Mouse (Mus musculus) intestine, postnatal 0 days (tissue): ENCODE measurements at regions not wholly inside any gene's neighbourhood (a gene's known extent, or its start where the extent isn't known, plus 50 kb on each side); places are given as distances from the start of the nearest gene placed in this dataset.

ENCODE experiments used
- ATAC-seq: fragments of 200-750 bp; cut with Nextera tagmentation; 2 replicates; pipeline ENCODE4 v1.8.0; 2017; ENCODE audit warnings: mild to moderate bottlenecking, moderate TSS enrichment, moderate library complexity
- H3K27ac ChIP-seq: fragments of 300-500 bp; sonication (generic); 2 replicates; pipeline ENCODE4 v1.5.1; 2014; ENCODE audit warnings: mild to moderate bottlenecking, low read depth, low read length, moderate library complexity
- H3K27me3 ChIP-seq: fragments of 300-500 bp; sonication (generic); replicated peaks from 2 replicates; pipeline ENCODE4 v1.6.1; 2014; ENCODE audit warnings: low read length, mixed read lengths; ENCODE audit not compliant: control insufficient read depth, insufficient read depth
- H3K36me3 ChIP-seq: fragments of 300-500 bp; sonication (generic); 2 replicates; pipeline ENCODE4 v1.6.1; 2014; ENCODE audit warnings: mild to moderate bottlenecking, moderate library complexity; ENCODE audit not compliant: control insufficient read depth, insufficient read depth
- H3K4me1 ChIP-seq: fragments of 300-500 bp; sonication (generic); replicated peaks from 2 replicates; pipeline ENCODE4 v1.6.1; 2014; ENCODE audit warnings: antibody characterized with exemption, low read length, mixed read lengths; ENCODE audit not compliant: control insufficient read depth, insufficient read depth
- H3K4me2 ChIP-seq: fragments of 300-500 bp; sonication (generic); replicated peaks from 2 replicates; pipeline ENCODE4 v1.6.1; 2014; ENCODE audit warnings: low read depth, mild to moderate bottlenecking, moderate library complexity
- H3K4me3 ChIP-seq: fragments of 300-500 bp; sonication (generic); 2 replicates; pipeline ENCODE4 v1.5.1; 2014; ENCODE audit warnings: low read depth, low read length
- H3K9ac ChIP-seq: fragments of 300-500 bp; sonication (generic); 2 replicates; pipeline ENCODE4 v1.6.1; 2014; ENCODE audit warnings: mild to moderate bottlenecking, low read depth, low read length
- H3K9me3 ChIP-seq: fragments of 300-500 bp; sonication (generic); 2 replicates; pipeline ENCODE4 v1.6.1; 2016; ENCODE audit warnings: mixed run types; ENCODE audit not compliant: control insufficient read depth
- CTCF ChIP-seq: sonication (generic); IDR thresholded peaks from 2 replicates; pipeline ENCODE4 v1.5.1; 2016; ENCODE audit warnings: low read depth, mild to moderate bottlenecking, control low read depth, antibody characterized with exemption, moderate library complexity
- WGBS: fragments of 180-500 bp; shearing (Covaris S2); extraction: QIAGEN DNeasy Blood & Tissue Kit; methylation state at CpG from one replicate; pipeline ENCODE4 v1.1.7; 2014; 5-methylcytosine and 5-hydroxymethylcytosine counted together

DNA sequence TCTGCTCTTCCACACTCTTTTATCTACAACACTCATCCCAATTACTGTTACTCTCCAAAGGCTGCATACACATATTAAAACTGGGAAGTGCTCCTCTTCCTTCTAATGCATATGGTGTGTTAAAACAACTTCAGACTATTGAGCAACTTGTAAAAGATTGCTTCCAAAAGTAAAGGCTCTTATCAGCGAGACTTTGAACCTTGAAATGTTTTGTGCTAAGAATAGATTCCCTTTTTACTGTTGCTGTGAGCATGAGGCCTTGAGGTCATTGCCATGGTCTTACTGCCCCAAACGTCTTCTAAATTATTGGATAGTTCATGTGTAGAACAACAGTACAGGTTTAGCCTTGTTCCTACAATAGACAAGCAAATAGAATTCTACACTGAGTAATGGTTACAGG is 281.6 kb upstream of the Lcorl start:
- WGBS = 28% methylated on average over 2 of the region's 2 CpGs
- no peak overlapping the region for H3K4me3 ChIP-seq
- no peak for TF ChIP-seq CTCF
- H3K27me3 ChIP-seq = no peaks in the 10 kb centered on the region
- H3K4me2 ChIP-seq = 0 out of 2 replicates have a peak overlapping the region, but pooled peaks have one; percentile 6
- no peak overlapping the region for H3K9ac ChIP-seq
- no peaks in the 10 kb centered on the region for H3K36me3 ChIP-seq
- ATAC-seq = peak; percentile 81
- no peaks in the 10 kb centered on the region for H3K9me3 ChIP-seq
- H3K27ac ChIP-seq = no peak overlapping the region
- peaks cover 6% of the 10 kb centered on the region; the same call in 1 of the 2 replicates for H3K4me1 ChIP-seq

DNA sequence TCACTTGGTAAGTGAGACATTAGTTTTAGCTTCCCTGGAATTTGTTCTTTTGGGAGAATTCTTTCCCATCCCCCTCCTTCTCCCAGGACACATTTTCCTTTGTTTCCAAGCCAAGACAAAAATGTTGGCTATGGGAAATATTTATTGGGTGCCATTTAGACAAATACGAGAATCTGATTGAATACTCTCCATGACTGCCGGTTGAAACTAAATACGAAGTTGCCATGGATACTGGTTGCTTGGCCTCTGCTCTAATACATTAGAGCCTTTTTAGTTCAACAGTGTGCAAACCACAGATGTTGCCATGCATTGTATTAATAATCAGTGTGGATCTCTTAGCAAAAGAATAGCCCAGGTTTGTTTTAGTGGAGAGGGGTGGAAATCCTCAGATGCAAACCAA is 280.3 kb upstream of the Lcorl start:
- Histone ChIP-seq H3K36me3 (no peaks in the 10 kb centered on the region), H3K4me3 (no peak overlapping the region), H3K4me2 (no peak overlapping the region), H3K27me3 (no peaks in the 10 kb centered on the region), H3K27ac (no peak overlapping the region), H3K9me3 (no peaks in the 10 kb centered on the region), H3K4me1 (peaks cover 6% of the 10 kb centered on the region; the same call in 1 of the 2 replicates), H3K9ac (no peak overlapping the region)
- WGBS = 76% methylated on average over 3 of the region's 3 CpGs
- no peak for TF ChIP-seq CTCF
- no peak for ATAC-seq

DNA sequence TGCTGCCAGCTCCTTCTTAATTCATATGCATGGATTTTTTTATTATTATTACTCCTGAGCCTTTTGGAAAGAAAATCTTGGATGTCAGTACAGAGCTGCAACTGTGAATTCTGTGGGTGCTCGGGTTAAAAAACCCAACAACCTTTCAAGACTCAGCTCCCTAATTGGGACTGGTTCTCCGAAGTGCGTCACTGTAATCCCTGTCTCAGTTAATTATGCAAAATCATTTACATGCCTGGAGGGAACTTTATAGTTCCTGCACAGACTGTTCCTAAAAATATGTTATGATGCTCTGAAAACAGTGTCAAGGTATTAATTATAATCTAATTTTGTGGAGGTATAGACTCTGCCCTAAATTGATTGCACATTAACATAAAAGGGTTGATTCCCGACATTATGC is 250.6 kb upstream of the Lcorl start:
- no peaks in the 10 kb centered on the region for H3K27me3 ChIP-seq
- no peak for TF ChIP-seq CTCF
- no peak overlapping the region for H3K9ac ChIP-seq
- no peak for ATAC-seq
- no peaks in the 10 kb centered on the region for H3K4me1 ChIP-seq
- H3K36me3 ChIP-seq = no peaks in the 10 kb centered on the region
- H3K9me3 ChIP-seq = no peaks in the 10 kb centered on the region
- no peak overlapping the region for H3K4me2 ChIP-seq
- H3K27ac ChIP-seq = no peak overlapping the region
- no peak overlapping the region for H3K4me3 ChIP-seq
- WGBS = 86% methylated on average over 4 of the region's 4 CpGs

DNA sequence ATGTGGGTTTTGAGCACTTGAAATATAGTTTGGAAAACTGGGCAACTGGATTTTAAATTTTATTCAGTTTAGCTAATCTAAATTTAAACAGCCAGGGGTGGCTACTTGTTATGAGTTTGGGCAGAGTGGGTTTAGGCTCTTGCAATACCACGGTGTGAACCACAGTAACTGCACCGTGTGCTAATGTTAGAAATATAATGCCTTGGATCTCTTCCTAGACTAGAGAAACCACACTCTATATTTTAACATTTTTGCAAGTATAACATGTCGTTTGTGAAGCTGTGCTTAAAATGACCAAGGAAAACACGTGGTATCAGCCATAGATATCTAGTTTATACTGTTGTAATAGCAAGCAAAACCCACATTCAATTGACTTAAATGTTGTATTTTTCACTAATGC is 245.9 kb upstream of the Lcorl start:
- 75% methylated on average over 4 of the region's 4 CpGs for WGBS
- no peaks in the 10 kb centered on the region for H3K9me3 ChIP-seq
- H3K4me2 ChIP-seq = no peak overlapping the region
- no peak overlapping the region for H3K27ac ChIP-seq
- no peak for ATAC-seq
- TF ChIP-seq CTCF = no peak
- H3K9ac ChIP-seq = no peak overlapping the region
- no peaks in the 10 kb centered on the region for H3K36me3 ChIP-seq
- H3K4me3 ChIP-seq = no peak overlapping the region
- no peaks in the 10 kb centered on the region for H3K27me3 ChIP-seq
- H3K4me1 ChIP-seq = no peaks in the 10 kb centered on the region

DNA sequence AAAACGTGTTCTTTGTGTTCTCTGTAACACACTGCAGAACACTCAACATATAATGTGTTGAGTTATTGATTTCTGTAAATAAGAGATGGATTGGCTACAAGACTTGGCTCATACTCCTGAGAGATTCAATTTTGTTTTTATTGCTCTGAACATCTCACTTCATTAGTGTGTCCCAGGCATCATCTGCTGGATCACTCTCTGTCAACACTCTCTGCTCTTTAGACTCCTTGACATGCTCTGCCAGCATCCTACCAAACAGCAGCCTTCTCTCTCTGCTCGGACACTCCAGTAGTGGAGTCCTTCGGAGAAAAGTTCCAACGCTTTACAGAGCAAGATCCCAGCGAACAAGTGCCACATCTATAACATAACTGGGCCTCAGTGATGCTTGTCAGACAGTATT is 235.1 kb upstream of the Lcorl start:
- 85% methylated on average over 5 of the region's 5 CpGs for WGBS
- TF ChIP-seq CTCF = no peak
- no peaks in the 10 kb centered on the region for H3K27me3 ChIP-seq
- no peak overlapping the region for H3K9ac ChIP-seq
- H3K4me3 ChIP-seq = no peak overlapping the region
- ATAC-seq = no peak
- H3K4me1 ChIP-seq = no peaks in the 10 kb centered on the region
- H3K4me2 ChIP-seq = no peak overlapping the region
- no peaks in the 10 kb centered on the region for H3K36me3 ChIP-seq
- no peaks in the 10 kb centered on the region for H3K9me3 ChIP-seq
- no peak overlapping the region for H3K27ac ChIP-seq

DNA sequence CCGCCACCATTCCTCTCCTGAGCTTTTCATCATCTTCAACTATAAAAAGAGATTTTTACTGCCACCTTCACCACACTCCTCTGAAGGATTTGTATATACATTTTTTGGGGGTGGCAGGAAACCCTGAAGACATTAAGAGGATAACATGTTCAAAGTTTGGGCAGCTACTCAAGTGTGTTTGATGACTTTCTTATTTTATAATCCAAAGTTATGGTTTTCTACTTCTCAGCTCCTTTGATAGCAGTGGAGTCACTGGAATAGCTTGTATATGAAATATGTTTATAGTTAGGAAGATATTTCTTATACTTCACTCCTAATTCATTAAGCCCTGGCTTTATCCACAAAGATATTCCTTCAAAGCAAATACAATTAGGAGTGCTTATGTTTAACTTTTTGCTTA is 229.5 kb upstream of the Lcorl start:
- H3K27me3 ChIP-seq = no peaks in the 10 kb centered on the region
- H3K27ac ChIP-seq = no peak overlapping the region
- H3K4me3 ChIP-seq = no peak overlapping the region
- H3K9me3 ChIP-seq = no peaks in the 10 kb centered on the region
- H3K4me1 ChIP-seq = no peaks in the 10 kb centered on the region
- WGBS = 82% methylated on average over 1 of the region's 1 CpGs
- no peak for TF ChIP-seq CTCF
- H3K9ac ChIP-seq = no peak overlapping the region
- H3K4me2 ChIP-seq = no peak overlapping the region
- no peaks in the 10 kb centered on the region for H3K36me3 ChIP-seq
- no peak for ATAC-seq

DNA sequence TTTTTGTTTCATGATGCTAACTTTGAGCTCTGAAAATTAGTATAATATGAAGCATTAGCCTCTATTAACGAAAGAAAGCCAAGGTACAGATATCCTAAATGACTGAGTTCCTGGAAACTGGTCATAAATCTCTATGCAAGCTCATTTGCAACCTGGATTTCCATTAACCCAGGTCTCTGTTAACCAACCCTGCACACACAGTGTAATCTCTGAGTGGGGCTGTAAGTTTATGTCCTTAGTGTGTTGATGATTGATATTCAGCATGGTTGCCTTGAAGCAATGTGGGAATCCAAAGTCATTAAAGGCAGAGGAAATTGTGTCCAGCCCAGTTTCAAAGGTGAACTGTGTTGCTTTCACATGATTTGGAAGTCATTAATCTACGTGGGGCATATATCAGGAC is 225.9 kb upstream of the Lcorl start:
- 0 out of 2 replicates have a peak overlapping the region, but pooled peaks have one; percentile 46 for H3K27ac ChIP-seq
- ATAC-seq = peak; percentile 97

More for the DNA sequence above, 225.9 kb upstream of the Lcorl start:
- Histone ChIP-seq H3K36me3 (no peaks in the 10 kb centered on the region), H3K4me2 (no peak overlapping the region), H3K9me3 (no peaks in the 10 kb centered on the region), H3K9ac (no peak overlapping the region), H3K4me1 (no peaks in the 10 kb centered on the region), H3K4me3 (no peak overlapping the region), H3K27me3 (no peaks in the 10 kb centered on the region)
- 40% methylated on average over 2 of the region's 2 CpGs for WGBS
- TF ChIP-seq CTCF = no peak
